Mouse (Mus musculus): ENCODE results near the gene Zglp1.

Zglp1 gene

DNA sequence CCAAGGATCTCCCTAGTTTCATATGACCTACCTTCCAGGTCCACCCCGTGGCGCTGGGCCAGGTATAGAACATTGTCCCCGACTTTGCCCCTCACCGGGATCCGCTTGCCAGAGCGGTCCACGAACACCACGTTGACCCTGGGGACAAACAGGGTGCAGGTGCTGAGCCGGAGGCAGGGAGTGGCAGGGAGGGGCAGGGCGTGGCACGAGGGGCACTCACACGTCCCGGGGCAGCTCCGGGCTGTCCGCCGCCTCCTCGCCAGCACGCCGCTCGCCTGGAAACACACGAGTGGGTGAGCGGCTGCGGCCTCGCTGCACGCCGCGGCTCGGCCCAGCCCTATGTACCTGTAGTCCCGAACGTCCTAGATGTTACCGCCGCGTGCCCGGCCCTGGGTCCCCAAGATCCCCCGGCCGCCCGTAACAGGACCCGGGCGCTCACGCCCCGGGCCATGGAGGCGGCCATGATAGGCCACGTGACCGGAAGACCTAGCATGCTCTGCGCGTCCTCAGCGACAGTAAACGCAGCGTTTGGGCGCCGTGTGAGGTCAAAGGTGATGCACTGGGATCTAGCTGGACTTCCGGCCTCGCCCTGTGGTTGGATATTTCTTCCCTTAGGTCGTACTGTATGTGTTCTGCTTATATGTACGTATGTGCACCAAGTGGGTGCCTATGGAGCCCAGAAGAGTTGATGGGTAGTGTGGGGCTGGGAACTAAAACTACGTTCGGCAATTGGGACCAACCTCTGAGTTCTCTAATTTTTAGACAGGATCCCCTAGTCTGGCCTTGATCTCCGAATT, 6.3 kb upstream of the Zglp1 start, which contains the start of the genes Gm49373 and Fdx1l:
Gene Gm49373 (minus strand): TSS at position 53 of the 797 bp plus-strand sequence.
Gene Fdx1l (minus strand): TSS at position 571 of the 797 bp plus-strand sequence.
- in situ Hi-C loops (cut with MboI, MseI) = loop anchor here (5.0 kb wide), 1 partner anchor 69 kb away; no protein-coding TSS in a partner anchor

GRCm38 (mm10) chr9:21072641-21073040, 5.7 kb upstream of the Zglp1 start:
- in situ Hi-C loops (cut with MboI, MseI) = loop anchor here (5.0 kb wide), 1 partner anchor 70 kb away; no protein-coding TSS in a partner anchor

GRCm38 (mm10) chr9:21062928-21063327, 4.0 kb downstream of the Zglp1 start:
- in situ Hi-C loops (cut with MboI, MseI) = no loop called here

- in situ Hi-C loops (cut with MboI, MseI) = no loop called here
These were observed 15.3 kb downstream of the Zglp1 start for GRCm38 (mm10) chr9:21051578-21051977.

DNA sequence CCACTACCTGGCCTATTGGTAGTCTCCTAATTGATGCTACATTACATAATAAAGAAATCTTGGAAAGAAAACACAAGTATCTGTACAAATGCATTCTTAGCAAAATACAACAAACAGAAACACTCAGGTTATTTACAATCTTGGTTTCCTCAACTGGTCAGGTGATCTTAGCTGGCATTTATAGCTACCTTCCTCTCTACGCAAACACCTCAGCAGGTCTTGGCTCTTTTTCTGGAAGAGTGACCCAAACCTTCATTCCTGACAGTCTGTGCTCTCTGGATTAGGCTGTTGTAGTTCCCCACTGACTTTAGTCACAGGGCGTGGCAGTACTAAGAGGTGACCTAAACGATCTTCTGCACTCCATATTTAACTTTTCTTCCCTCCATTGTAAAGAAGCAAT, 21.7 kb downstream of the Zglp1 start:
- in situ Hi-C loops (cut with MboI, MseI) = no loop called here

GRCm38 (mm10) chr9:21044785-21045184, 22.1 kb downstream of the Zglp1 start:
- in situ Hi-C loops (cut with MboI, MseI) = loop anchor here (5.0 kb wide), 1 partner anchor 73 kb away; no protein-coding TSS in a partner anchor

DNA sequence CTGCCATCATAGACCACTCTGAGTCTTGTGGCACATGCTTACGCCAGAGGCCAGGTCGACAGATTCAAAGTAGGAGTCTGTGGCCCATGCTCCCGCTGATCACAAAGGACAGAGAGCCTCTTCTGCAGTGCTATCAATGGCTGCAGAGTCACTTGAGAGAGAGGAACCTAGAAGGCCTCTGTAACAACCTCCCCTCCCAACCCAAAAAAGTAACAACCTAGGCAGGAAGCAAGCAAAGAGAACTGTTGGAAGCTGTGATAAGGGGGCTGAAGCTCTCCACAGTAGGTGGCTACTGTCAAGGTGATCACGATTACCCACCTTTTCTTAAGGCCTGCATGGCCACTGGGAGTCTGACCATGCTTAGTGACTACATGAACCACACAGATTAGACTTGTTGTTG, 23.3 kb downstream of the Zglp1 start:
- in situ Hi-C loops (cut with MboI, MseI) = loop anchor here (5.0 kb wide), 1 partner anchor 74 kb away; no protein-coding TSS in a partner anchor

DNA sequence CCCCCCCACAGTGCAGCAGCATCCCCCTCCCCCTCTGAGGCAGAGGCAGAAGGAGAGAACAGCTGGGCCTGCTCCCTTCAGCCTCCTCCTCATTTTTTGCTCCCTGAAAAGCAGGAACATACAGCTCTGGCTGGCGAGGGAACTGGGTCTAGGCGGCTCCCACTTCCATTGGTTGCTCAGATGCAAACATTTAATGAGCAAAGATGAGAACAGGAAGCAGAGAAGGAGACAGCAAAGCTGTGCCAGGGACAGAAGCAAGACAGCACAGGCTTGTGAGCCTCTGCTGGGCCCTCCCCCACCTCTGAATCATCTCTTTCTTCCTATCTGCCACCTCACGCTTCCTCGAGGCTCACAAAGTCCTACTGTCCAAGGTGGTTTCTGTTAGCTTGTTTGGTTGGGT, 25.6 kb downstream of the Zglp1 start:
- in situ Hi-C loops (cut with MboI, MseI) = loop anchor here (5.0 kb wide), 1 partner anchor 76 kb away; no protein-coding TSS in a partner anchor

- in situ Hi-C loops (cut with MboI, MseI) = loop anchor here (5.0 to 10.0 kb wide), 2 partner anchors 78 to 1185 kb away; partner anchors contain the start of gene Zfp809
These were observed 27.1 kb downstream of the Zglp1 start for GRCm38 (mm10) chr9:21039779-21040178.

GRCm38 (mm10) chr9:21037481-21037891, 29.4 kb downstream of the Zglp1 start:
- in situ Hi-C loops (cut with MboI, MseI) = loop anchor here (10.0 kb wide), 1 partner anchor 1187 kb away; the partner anchor contains the start of gene Zfp809

- in situ Hi-C loops (cut with MboI, MseI) = loop anchor here (10.0 kb wide), 1 partner anchor 1188 kb away; the partner anchor contains the start of gene Zfp809
These were observed 30.2 kb downstream of the Zglp1 start for GRCm38 (mm10) chr9:21036666-21037065.

- in situ Hi-C loops (cut with MboI, MseI) = loop anchor here (10.0 kb wide), 1 partner anchor 1189 kb away; the partner anchor contains the start of gene Zfp809
These were observed 30.7 kb downstream of the Zglp1 start for GRCm38 (mm10) chr9:21036161-21036560.

DNA sequence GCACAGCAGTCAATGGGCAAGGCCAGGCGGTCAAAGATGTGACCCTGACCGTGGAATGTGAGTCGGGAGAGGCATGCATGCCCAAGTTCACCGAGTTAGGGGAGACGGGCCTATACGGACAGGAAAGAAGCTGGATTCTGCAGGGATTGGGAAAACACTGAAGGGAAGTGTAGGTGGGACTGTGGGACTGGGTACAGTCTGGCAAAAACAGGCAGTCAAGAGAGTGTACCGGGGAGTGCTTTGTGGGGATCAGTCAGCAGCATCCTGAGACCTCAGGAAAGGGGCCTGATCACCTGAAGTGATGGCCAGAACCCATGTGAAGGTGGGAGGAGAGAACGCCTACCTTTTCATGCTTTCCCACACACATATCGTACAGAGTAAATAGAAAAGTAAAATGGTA, 31.3 kb downstream of the Zglp1 start:
- in situ Hi-C loops (cut with MboI, MseI) = loop anchor here (10.0 kb wide), 1 partner anchor 1189 kb away; the partner anchor contains the start of gene Zfp809

DNA sequence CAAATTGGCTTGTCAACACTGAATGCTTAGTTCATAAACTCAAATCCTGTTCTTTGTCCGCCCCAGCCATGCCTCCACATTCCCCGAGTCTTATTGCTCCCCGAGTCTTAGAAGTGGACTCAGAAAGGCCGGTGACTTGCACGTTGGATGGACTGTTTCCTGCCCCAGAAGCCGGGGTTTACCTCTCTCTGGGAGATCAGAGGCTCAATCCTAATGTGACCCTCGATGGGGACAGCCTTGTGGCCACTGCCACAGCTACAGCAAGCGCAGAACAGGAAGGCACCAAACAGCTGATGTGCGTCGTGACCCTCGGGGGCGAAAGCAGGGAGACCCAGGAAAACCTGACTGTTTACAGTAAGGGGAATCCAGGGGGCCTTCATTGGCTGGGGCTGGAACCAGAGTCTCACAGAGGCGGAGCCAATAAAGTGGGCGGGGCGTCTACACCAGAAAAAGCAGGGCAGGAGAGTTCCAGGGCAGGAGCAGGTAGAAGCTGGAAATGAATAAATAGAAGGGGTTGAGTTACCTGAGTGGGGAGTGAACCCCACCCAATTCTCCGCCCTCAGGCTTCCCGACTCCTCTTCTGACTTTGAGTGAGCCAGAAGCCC, 32.3 kb downstream of the Zglp1 start:
- in situ Hi-C loops (cut with MboI, MseI) = loop anchor here (10.0 kb wide), 1 partner anchor 1190 kb away; the partner anchor contains the start of gene Zfp809

DNA sequence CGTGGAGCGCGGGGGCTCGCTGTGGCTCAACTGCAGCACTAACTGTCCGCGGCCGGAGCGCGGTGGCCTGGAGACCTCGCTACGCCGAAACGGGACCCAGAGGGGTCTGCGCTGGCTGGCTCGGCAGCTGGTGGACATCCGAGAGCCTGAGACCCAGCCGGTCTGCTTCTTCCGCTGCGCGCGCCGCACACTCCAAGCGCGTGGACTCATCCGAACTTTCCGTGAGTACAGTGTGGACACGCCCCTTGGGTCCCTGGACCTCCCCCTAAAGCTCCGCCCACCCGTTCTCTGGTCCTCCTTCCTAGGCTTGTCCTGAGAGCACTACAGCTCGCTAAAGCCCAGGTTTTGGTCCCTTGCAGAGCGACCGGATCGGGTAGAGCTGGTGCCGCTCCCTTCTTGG, 33.8 kb downstream of the Zglp1 start:
- in situ Hi-C loops (cut with MboI, MseI) = loop anchor here (10.0 kb wide), 1 partner anchor 1192 kb away; the partner anchor contains the start of gene Zfp809

- in situ Hi-C loops (cut with MboI, MseI) = loop anchor here (10.0 kb wide), 1 partner anchor 1192 kb away; the partner anchor contains the start of gene Zfp809
These were observed 34.4 kb downstream of the Zglp1 start for GRCm38 (mm10) chr9:21032491-21032890.

DNA sequence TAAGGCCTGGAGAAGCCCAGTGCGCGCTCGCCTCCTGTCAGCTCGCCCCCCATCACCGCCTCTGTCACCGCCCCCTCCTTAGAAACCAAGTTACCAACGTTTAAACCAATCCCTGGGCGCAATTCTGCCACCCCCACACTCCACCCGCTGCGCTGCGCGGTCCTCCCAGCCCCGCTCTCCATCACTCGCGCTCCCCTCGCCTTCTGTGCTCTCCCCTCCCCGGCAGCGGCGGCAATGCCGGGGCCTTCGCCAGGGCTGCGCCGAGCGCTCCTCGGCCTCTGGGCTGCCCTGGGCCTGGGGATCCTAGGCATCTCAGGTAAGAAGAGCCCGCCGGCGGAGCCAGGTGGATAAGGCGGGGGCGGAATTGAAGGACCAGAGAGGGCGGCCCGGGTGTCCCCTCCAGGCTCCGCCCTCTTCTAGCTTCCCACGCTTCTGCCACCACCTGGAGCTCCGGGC, 35.0 kb downstream of the Zglp1 start, which contains the start of gene Icam5:
Gene Icam5 (plus strand): TSS at position 178 of the 456 bp plus-strand sequence.
- in situ Hi-C loops (cut with MboI, MseI) = loop anchor here (10.0 kb wide), 1 partner anchor 1193 kb away; the partner anchor contains the start of gene Zfp809

DNA sequence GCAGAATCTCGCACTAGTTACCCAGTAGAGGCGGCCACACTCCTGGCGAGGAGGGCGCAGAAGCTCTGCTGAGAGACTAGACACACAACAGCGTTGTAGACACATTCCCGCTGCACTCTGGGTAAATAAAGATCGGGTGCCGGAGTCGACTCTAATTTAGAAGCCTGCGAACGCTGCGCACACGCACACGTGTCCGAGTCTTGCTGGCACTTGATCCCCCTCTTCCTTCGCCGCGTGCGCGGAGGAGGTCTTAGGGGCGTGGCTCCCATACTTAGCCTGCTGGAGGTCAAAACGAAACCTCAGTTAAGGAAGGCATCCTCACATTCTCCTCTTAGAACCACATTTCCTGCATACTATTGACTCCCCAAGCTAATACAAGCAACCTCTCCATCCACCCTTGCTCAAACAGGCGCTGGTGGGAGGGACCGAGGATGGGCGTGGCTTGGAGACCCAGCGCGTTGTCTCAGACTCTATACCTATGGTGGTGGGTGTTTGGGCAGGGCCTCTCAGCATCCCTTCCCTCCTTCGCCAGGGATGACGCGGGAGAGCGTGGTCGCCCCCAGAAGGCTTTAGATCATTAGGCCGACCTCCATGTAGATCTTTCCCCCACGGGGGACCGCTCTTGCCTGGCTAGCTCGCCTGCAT, 35.5 kb downstream of the Zglp1 start:
- in situ Hi-C loops (cut with MboI, MseI) = loop anchor here (10.0 kb wide), 1 partner anchor 1193 kb away; the partner anchor contains the start of gene Zfp809

GRCm38 (mm10) chr9:21030781-21031250, 36.1 kb downstream of the Zglp1 start:
- in situ Hi-C loops (cut with MboI, MseI) = loop anchor here (10.0 kb wide), 1 partner anchor 1194 kb away; the partner anchor contains the start of gene Zfp809

- in situ Hi-C loops (cut with MboI, MseI) = loop anchor here (10.0 kb wide), 1 partner anchor 1195 kb away; the partner anchor contains the start of gene Zfp809
These were observed 36.8 kb downstream of the Zglp1 start for GRCm38 (mm10) chr9:21030055-21030600.

Data from T-helper 2 cell (primary cell).